Mouse (Mus musculus): ENCODE measurements around the gene Cwc27. TPM values are rescaled to one million over a fixed set of nuclear protein-coding genes. Genes with fewer than 3 reads are reported as not detected.

Gene Cwc27
- total RNA-seq, 2 experiments from 2014 or later: 18.9 to 20.3 TPM

DNA sequence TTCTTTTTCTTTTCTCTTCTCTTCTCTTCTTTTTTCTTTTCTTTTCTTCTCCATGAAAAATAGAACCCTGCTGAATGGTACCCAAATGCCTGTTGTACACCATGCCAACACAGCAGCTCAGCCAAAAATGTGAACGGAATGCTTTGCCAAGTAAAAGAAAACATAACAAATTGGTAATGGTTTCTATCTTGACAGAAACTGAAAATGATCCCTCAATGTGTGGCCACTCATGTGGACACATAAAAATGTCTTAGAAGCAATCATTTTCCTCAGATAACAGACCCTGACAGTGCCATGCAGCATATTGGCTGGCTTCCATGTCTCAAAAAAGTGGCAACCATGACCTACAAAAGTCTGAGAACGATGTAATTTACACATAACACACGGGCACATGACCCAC lies 161.8 kb downstream of the Cwc27 start:
- Histone ChIP-seq H3K4me3 (no peak overlapping the region), H3K27ac (peak overlapping the region; percentile 54; the same call in 1 of the 2 replicates)
- DNase-seq (ENCODE audit: low spot score in 2 of 2): no peak
- TF ChIP-seq CTCF (conservative IDR thresholded peaks at IDR 0.05): no peak

DNA sequence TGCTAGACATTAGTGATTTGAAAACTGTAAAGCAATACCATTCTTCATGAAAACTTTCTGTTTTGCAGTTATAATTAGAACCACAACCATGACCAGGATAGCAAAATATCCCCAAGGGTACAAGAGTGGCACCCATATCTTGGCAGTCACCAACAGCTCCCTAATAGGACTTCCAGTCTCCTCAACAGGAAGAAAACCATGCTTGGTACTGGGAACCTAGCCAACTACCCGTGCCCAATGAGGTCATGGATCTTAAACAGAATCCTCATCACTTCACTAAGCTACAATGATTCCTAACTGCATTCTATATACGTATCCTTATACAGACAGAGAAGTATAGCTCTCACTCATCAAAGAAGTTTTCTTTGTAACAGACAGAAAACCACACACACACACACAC lies 165.2 kb downstream of the Cwc27 start:
- Histone ChIP-seq H3K4me3 (no peak overlapping the region), H3K27ac (no peak overlapping the region)
- no peak for DNase-seq (ENCODE audit: low spot score in 2 of 2)
- TF ChIP-seq CTCF (conservative IDR thresholded peaks at IDR 0.05): no peak

DNA sequence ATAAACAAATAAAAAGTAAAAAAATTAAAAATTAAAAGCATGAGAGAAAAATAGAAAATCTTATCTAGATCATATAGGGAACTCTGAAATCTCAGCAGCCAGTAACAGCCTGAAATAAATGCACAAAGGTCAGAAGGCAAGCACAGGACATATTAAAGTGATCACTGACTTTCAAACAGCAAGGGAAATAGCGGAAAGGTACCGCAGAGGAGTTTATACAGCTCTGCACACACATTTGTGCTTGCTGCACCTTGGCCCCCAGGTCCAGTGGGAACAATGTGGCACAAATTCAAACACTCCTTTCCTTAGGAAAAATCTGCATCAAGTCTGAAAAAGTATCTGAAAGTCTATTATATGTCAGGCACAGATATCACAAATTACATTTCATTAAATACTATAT lies 166.3 kb downstream of the Cwc27 start:
- TF ChIP-seq CTCF (conservative IDR thresholded peaks at IDR 0.05): no peak
- Histone ChIP-seq H3K27ac (no peak overlapping the region), H3K4me3 (no peak overlapping the region)
- DNase-seq (ENCODE audit: low spot score in 2 of 2): no peak

DNA sequence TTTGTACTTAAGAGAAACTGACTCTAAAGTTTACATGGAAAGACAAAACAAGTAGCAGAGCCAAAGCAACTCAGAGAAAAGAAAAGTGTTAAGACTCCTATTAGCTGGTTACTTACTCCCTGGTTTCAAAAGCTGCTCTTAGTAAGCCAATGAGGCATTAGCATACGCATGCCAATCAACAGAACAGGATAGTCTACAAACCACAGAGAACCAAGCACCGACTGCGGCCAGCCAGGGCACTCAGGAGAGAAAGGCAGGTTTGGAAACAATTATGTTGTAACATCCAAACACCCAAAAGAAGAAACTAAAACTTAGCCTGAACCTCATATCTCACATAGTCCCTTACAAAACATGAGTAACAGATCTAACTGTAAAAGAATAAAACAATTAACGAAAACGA lies 166.8 kb downstream of the Cwc27 start:
- H3K27ac ChIP-seq: no peak overlapping the region
- H3K4me3 ChIP-seq: no peak overlapping the region
- no peak for TF ChIP-seq CTCF (conservative IDR thresholded peaks at IDR 0.05)
- DNase-seq (ENCODE audit: low spot score in 2 of 2): no peak

DNA sequence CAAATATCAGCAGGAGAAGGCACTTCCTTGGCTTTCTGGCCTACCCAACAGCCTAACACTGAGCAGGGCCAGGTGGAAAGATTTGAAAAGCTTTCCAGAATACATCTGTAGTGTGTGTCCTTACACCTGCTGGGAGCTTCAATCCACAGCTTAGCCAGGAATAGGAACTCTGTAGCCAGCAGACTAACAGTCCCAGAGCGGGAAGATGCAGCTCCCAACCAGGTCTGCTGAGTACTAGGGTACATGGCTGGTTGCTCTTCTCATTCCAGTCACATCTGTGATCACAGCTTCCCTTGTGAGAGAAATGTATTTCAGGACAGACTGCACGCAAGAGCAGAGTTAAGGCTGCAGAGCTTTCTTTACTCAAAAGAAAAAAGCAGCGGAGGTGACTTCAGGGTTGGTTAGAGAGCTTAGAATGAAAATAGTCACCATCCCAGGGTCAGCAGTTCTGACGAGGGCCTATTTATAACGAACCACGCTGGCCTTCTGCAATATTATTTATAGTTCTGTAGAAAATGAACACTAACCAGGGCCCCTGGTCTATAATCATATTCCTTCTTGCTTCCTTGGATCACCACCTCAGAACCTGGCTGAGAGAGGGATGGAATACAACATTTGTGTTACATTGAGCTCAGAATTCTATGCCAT lies 171.0 kb downstream of the Cwc27 start:
- TF ChIP-seq CTCF (conservative IDR thresholded peaks at IDR 0.05): no peak

DNA sequence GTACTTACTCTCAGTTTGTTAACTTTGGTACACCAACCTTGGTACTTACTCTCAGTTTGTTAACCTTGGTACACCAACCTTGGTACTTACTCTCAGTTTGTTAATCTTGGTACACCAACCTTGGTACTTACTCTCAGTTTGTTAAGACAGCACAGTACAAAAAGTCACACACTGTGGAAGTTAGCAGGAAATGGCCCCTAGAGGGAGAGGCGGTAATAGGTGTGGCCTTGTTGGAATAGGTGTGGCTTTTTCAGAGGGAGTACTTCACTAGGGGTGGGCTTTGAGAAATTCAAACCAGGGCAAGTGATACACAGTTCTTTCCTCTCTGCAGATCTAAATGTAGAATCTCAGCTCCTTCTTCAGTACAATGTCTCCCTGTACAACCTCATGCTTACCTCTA lies 172.8 kb downstream of the Cwc27 start:
- TF ChIP-seq CTCF (conservative IDR thresholded peaks at IDR 0.05): no peak
- DNase-seq (ENCODE audit: low spot score in 2 of 2): no peak

More for the DNA sequence above, 171.0 kb downstream of the Cwc27 start:
- no peak overlapping the region for H3K4me3 ChIP-seq
- no peak overlapping the region for H3K27ac ChIP-seq
- DNase-seq (ENCODE audit: low spot score in 2 of 2): no peak

DNA sequence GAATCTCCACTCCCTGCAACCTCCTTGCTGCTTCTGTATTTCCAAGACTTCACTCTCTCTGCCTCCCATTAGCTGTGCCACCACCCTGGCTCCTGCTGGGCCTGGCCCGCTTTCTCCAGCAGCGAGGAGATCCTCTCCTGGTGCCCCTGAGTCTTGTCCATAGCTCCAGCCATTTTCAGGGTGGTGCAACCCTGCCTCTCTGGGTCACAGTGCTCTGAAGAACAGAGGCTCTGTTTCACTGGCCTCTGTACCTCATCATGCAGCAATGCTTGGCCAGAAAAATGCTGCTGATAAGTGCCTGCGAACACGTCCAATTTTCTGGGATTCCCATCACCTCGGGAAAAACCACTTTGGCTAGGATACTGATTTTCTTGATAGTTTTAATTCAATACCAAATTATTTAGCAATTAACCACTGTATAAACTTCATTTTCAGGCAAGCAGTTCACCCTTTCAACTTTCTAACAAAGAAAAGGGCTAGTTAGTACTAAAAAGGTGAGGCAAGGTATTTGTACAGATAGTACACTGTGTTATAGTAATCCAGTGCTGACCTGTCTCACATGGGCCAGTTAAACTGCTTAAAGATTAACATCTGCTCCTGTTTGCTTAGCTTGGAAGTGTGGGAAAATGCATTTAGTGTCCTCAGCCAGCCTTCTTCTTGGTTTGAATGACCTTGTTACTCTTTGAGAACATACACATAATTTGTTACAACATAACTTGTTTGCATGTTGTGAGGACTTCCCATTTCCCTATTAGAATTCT lies 176.1 kb downstream of the Cwc27 start:
- H3K27ac ChIP-seq: no peak overlapping the region
- no peak for DNase-seq (ENCODE audit: low spot score in 2 of 2)
- no peak overlapping the region for H3K4me3 ChIP-seq
- TF ChIP-seq CTCF (conservative IDR thresholded peaks at IDR 0.05): no peak

More for the DNA sequence above, 172.8 kb downstream of the Cwc27 start:
- Histone ChIP-seq H3K4me3 (no peak overlapping the region), H3K27ac (no peak overlapping the region)

DNA sequence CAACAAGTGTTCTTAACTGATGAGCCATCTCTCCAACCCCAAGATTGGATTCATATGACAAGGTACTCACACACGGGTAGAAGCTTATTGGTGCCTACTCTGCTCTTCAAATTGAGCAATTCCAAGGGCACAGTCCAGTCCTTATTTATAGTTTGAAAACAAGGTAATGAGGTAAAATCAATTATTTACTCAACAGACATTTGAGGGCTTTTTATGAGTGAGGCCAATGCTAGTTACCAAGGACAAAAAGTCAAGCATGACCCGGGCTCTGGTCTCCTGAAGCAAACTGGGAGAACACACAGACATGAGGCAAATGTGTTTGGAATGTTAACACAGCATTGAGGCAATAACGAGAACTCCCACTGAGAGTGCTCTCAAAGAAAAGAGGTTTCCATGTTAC lies 178.0 kb downstream of the Cwc27 start:
- no peak for DNase-seq (ENCODE audit: low spot score in 2 of 2)
- no peak for TF ChIP-seq CTCF (conservative IDR thresholded peaks at IDR 0.05)
- H3K27ac ChIP-seq: no peak overlapping the region
- H3K4me3 ChIP-seq: no peak overlapping the region

DNA sequence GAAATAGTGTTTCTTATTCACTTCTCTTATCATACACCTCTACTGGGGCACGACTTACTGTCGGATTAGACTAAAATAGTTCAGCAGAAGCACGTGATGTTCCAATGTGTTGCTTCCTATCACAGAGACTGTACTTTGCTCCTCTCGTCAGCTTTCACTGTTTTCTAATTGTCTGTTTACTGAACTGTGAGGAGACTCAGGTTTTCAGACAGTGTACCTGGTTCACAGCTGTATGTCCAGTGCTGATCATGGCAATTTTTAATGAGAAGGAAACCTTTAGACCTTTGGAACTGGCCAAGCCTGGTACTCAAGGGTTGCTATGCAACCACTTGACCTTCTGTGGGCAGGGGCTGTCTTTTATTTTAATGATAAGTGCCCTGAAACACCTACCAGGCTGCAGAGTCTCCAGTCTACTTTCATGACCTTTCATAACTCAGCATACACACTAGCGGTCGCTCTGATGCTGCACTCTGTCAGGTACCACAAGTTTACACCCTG lies 180.9 kb downstream of the Cwc27 start:
- Histone ChIP-seq H3K27ac (no peak overlapping the region), H3K4me3 (no peak overlapping the region)
- TF ChIP-seq CTCF (conservative IDR thresholded peaks at IDR 0.05): no peak
- DNase-seq (ENCODE audit: low spot score in 2 of 2): no peak

DNA sequence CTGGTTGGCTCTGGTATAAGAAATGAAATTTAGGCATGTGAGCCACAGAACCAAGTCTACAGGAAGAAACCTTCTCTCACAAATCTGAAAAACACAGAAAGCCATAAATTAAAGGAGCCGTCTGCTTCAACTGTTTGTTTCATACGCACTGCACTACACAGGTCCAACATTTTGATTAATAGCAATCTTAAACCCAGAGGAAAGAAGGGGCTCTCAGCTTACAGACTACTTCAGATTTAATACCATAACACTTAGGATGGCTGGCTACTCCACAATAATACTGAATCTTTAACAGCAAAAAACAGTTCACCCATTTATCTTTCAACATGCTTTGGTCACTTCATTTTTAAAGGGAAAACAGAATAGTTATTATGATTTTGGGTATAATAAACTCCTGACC lies 182.2 kb downstream of the Cwc27 start:
- Histone ChIP-seq H3K4me3 (no peak overlapping the region), H3K27ac (no peak overlapping the region)
- no peak for DNase-seq (ENCODE audit: low spot score in 2 of 2)
- TF ChIP-seq CTCF (conservative IDR thresholded peaks at IDR 0.05): no peak

DNA sequence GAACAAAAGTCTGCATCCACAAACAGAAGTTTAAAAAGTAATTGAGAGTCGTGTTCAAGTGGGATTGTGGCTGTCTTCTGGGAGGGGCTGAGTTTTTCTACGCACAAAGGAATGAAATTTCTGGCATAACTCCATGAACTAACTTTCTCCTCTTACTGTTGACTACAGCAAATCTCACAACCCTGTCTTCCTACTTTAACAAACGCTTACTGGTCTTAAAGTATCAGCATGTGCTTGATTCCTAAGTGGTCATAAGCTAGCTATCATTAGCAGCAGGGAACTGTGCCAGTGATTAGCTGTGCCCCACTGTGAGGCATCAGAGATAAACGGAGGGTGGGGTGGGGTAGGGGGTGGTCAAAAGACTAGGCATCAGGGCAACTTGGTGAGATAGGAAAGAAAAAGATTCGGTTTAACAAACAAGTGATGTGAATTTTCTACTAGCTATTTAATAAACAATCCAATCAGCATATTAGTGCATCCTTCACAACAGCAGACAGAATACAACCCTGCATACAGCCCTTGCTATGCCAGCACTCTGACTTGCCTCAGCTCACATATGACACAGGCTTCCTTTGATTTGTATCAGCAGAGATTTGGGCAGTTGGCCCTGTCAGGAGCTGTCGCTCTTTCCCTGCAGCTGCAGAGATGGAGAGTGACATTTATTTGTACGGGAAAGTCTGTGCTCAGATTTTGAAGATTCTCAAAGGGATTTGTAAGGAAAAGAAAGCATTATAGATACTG lies 184.3 kb downstream of the Cwc27 start:
- DNase-seq (ENCODE audit: low spot score in 2 of 2): no peak
- no peak for TF ChIP-seq CTCF (conservative IDR thresholded peaks at IDR 0.05)
- Histone ChIP-seq H3K27ac (peak overlapping the region; percentile 56), H3K4me3 (no peak overlapping the region)

DNA sequence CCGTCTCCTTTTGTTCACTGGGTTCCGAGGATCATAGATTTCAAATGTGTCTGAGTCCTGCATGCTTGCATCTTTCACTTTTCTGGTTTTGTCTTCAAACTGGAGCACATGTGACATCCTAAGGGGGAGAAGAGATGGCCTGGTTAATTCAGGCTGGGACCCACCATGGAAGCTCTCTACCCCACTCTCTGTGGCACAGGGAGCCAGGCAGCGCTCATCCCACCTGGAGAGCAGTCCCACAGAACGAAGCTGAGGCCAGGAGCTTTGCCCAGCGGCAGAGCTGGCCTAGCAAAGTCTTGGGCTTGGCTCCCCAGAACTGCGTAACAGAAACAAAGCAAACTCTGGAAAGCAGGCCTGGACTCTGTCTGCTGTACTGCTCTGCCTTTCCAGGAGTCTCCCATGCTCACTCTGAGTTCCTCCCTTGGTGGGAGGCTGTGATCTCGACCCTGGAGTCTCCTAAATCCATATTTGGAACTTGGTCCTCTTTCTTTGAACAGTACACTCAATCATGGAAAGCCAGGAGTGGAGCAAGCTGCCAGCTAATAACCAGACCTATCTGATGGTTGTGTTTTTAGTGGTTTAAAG lies 185.2 kb downstream of the Cwc27 start:
- H3K4me3 ChIP-seq: no peak overlapping the region
- no peak for TF ChIP-seq CTCF (conservative IDR thresholded peaks at IDR 0.05)

DNA sequence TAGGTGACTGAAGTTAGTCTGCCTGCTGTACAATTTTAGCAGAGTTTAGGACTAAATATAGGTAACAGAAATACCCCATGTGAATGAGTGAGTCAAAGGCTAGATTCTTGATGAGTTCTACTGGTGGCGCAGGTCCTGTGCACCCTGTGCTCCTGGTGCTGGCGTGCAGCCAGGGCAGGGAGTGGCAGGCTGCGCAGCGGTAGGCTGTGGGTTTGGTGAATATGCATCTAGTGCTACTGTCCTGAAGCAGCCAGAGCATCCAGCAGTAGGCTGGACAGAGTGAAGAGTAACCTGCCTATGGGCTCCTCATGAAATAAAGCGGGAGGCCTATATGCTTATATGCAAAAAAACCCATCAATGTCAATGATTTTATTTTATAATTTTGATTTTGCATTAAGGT lies 186.1 kb downstream of the Cwc27 start:
- H3K4me3 ChIP-seq: no peak overlapping the region
- H3K27ac ChIP-seq: no peak overlapping the region
- DNase-seq (ENCODE audit: low spot score in 2 of 2): no peak
- TF ChIP-seq CTCF (conservative IDR thresholded peaks at IDR 0.05): no peak

More for the DNA sequence above, 185.2 kb downstream of the Cwc27 start:
- H3K27ac ChIP-seq: peak overlapping the region; percentile 56
- no peak for DNase-seq (ENCODE audit: low spot score in 2 of 2)

All from layer of hippocampus, adult 2 months (tissue).